Mouse (Mus musculus) neural tube, embryonic 13.5 days (tissue): ENCODE data around the gene 1110032A03Rik. TPM values are rescaled to one million over a fixed set of nuclear protein-coding genes. Genes with fewer than 3 reads are reported as not detected.

ENCODE experiments used
- ATAC-seq: fragments of 200-750 bp; cut with Nextera tagmentation; 2 replicates; pipeline ENCODE4 v1.8.0; 2017; ENCODE audit warnings: low read depth, mild to moderate bottlenecking, moderate TSS enrichment, moderate library complexity
- H3K27ac ChIP-seq: fragments of 300-500 bp; sonication (generic); replicated peaks from 2 replicates; pipeline ENCODE4 v1.5.1; 2015; ENCODE audit warnings: moderate library complexity, mild to moderate bottlenecking, inconsistent platforms
- H3K27me3 ChIP-seq: fragments of 300-500 bp; sonication (generic); 2 replicates; pipeline ENCODE4 v1.6.1; 2015; ENCODE audit warnings: mild to moderate bottlenecking, inconsistent platforms
- H3K36me3 ChIP-seq: fragments of 300-500 bp; sonication (generic); 2 replicates; pipeline ENCODE4 v1.6.1; 2015; ENCODE audit warnings: mild to moderate bottlenecking, inconsistent platforms
- H3K4me1 ChIP-seq: fragments of 300-500 bp; sonication (generic); replicated peaks from 2 replicates; pipeline ENCODE4 v1.6.1; 2015; ENCODE audit warnings: inconsistent platforms
- H3K4me2 ChIP-seq: fragments of 300-500 bp; sonication (generic); 2 replicates; pipeline ENCODE4 v1.6.1; 2015; ENCODE audit warnings: inconsistent platforms, mild to moderate bottlenecking, moderate library complexity
- H3K4me3 ChIP-seq: fragments of 300-500 bp; sonication (generic); 2 replicates; pipeline ENCODE4 v1.5.1; 2015; ENCODE audit warnings: mild to moderate bottlenecking, inconsistent platforms
- H3K9ac ChIP-seq: fragments of 300-500 bp; sonication (generic); 2 replicates; pipeline ENCODE4 v1.6.1; 2015; ENCODE audit warnings: moderate library complexity, mild to moderate bottlenecking, inconsistent platforms
- H3K9me3 ChIP-seq: fragments of 300-500 bp; sonication (generic); 2 replicates; pipeline ENCODE4 v1.6.1; 2016; ENCODE audit warnings: inconsistent platforms
- WGBS: fragments of 180-500 bp; shearing (Covaris S2); methylation state at CpG from one replicate; pipeline ENCODE4 v1.1.7; 2015; 5-methylcytosine and 5-hydroxymethylcytosine counted together
- polyA plus RNA-seq: library from polyadenylated mRNA; unstranded; fragments of >200 nt; fragmentation: Nextera tagmentation; extraction: Ambion mirVana; gene quantifications from 2 replicates; pipeline ENCODE4 v1.2.1, GENCODE M21; 2015

1110032A03Rik gene
- polyA plus RNA-seq = 56.7 and 61.4 TPM in 2 replicates

DNA sequence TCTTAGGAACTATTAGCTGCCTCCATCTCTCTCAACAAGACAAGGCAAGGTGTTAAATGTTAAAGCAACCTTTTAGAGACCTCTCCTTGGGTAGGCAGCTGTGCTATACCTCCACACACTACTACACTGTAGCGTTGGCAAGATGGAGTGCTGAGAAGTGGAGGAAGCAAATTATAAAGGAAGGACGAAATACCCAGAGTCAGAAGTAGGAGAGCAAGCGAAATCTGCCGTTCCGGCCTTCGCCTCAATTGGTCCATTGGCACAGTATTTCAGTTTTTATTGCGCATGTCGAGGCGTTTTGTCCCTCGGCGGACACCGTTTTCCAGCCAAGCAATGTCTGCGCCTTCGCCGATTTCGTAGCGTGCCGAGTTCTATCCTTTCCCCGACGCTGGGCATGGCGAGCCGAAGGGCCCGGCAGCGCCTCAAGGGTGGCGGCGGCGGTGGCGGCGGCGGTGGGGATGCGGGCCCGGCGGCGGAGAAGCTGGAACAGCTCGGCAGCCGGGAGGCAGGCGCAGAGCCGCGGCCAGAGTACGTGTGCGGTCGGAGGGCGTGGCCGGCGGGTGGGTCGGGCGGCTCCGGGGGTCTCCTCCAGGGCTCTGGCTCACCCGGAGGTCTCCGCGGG, at the start of gene 1110032A03Rik, which contains the start of gene Alg9:
Gene 1110032A03Rik, minus strand, starts transcription at position 530 of the 622 bp plus-strand sequence.
Gene Alg9, plus strand, starts transcription at position 29 of the 622 bp plus-strand sequence.
- no peaks in the 10 kb centered on the region for H3K9me3 ChIP-seq
- WGBS = under 1% methylated on average over 44 of the region's 51 CpGs
- H3K9ac ChIP-seq = peak within 1 kb of the TSS; percentile 91
- H3K27ac ChIP-seq = peak within 1 kb of the TSS; percentile 94
- peak; percentile 84 for ATAC-seq
- H3K4me3 ChIP-seq = peak within 1 kb of the TSS; percentile 65
- peak within 1 kb of the TSS; percentile 85 for H3K4me2 ChIP-seq
- H3K36me3 ChIP-seq = peaks cover 28% of the 10 kb centered on the region
- H3K4me1 ChIP-seq = peaks cover 29% of the 10 kb centered on the region
- no peaks in the 10 kb centered on the region for H3K27me3 ChIP-seq

DNA sequence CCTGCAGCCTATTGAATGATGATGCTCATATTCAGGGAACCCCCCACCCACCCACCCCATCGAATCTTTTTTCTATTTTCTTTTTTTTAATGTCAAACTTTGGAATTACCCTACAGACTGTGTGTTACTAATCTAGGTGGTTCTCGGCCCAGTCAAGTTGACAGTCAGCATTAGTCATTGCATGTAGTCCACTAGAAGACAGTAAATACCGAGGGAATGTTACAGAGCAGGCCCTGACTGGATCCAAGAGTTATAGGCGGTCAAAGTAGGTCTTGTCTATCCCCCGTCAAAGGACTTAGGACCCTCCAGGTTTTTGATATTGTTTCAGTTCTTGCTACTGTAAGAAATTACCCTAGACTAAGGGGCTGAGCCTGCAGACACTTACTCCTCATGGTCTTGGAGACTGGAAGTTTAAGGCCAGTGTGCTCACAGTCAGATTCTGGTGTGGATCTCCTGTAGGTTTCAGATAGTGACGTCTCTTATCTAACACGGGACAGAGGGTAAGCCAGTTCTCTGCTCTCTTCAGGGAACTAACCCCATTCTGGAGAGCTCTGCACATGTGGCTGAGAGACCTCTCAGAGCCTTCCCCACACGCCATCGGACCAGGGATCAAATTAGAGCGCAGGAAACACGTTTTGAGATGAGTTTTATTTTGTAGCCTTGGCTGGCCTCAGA, 48.6 kb upstream of the 1110032A03Rik start:
- no peak overlapping the region for H3K4me2 ChIP-seq
- H3K9ac ChIP-seq = no peak overlapping the region
- no peak overlapping the region for H3K4me3 ChIP-seq
- H3K9me3 ChIP-seq = no peaks in the 10 kb centered on the region
- peaks cover 61% of the 10 kb centered on the region for H3K36me3 ChIP-seq
- no peaks in the 10 kb centered on the region for H3K27me3 ChIP-seq
- ATAC-seq = no peak
- no peak overlapping the region for H3K27ac ChIP-seq
- 91% methylated on average over 11 of the region's 11 CpGs for WGBS
- no peaks in the 10 kb centered on the region for H3K4me1 ChIP-seq

DNA sequence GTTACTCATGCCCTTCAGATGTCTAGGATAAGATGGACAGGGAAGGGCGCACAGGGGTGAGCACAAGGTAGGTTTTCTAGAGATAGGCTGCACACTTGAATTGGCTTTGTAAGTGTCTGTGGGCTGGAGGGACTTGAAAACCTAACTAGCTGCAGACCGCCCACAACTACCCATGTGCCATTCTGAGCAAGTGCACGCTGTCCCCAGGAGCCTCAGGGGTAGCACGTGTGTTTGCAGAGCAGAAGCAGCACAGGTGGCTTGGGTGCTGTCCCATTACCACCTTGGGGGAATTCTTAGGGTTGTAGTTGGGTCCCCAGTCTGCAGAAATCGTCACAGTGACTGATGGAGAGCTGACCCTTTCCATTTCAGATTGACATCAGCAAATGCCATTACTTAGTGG, 46.9 kb upstream of the 1110032A03Rik start:
- Histone ChIP-seq H3K9me3 (no peaks in the 10 kb centered on the region), H3K9ac (no peak overlapping the region), H3K4me3 (no peak overlapping the region), H3K27me3 (no peaks in the 10 kb centered on the region), H3K36me3 (peaks cover 61% of the 10 kb centered on the region), H3K27ac (no peak overlapping the region), H3K4me2 (no peak overlapping the region), H3K4me1 (no peaks in the 10 kb centered on the region)
- no peak for ATAC-seq
- 97% methylated on average over 5 of the region's 5 CpGs for WGBS

DNA sequence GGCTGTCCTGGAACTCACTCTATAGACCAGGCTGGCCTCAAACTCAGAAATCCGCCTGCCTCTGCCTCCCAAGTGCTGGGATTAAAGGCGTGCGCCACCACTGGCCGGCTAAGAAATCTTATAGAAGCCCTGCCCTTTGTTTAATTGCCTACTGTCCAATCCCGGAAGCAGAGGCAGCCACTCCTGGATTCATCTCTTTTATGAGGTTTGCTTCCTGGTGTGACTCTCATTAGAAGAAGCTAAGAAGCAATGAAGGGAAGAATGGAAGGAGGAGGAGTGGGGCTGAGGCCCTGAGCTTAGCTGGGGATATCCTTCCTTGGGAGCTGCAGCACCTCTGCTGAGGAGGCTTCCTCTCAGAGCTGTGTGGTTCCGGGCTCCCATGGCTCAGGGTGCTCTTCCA, 46.3 kb upstream of the 1110032A03Rik start:
- no peak overlapping the region for H3K27ac ChIP-seq
- no peak for ATAC-seq
- H3K4me2 ChIP-seq = no peak overlapping the region
- H3K4me1 ChIP-seq = no peaks in the 10 kb centered on the region
- no peaks in the 10 kb centered on the region for H3K27me3 ChIP-seq
- H3K36me3 ChIP-seq = peaks cover 67% of the 10 kb centered on the region
- no peak overlapping the region for H3K4me3 ChIP-seq
- WGBS = 91% methylated on average over 6 of the region's 6 CpGs
- H3K9me3 ChIP-seq = no peaks in the 10 kb centered on the region
- H3K9ac ChIP-seq = no peak overlapping the region

DNA sequence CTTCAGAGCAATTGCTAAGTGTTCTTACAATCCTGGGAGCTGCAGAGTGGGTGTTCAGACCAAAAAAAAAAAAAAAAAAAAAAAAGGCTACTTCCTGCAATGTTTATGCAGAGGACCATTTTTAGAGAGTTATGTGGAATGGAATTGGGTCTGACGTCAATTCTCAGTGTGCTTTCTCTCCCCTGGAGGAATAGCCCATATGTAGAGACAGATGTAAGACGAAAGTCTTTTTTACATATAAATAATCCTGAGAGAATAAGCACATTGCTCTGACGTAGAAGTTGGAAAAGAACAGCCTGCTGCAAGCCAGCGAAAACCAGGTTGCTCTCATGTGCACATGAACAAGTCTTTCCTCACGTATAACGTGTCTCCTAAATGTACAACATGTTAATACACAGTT, 44.4 kb upstream of the 1110032A03Rik start:
- H3K4me3 ChIP-seq = no peak overlapping the region
- no peak overlapping the region for H3K9ac ChIP-seq
- no peaks in the 10 kb centered on the region for H3K27me3 ChIP-seq
- no peaks in the 10 kb centered on the region for H3K4me1 ChIP-seq
- no peaks in the 10 kb centered on the region for H3K9me3 ChIP-seq
- peaks cover 67% of the 10 kb centered on the region for H3K36me3 ChIP-seq
- no peak for ATAC-seq
- no peak overlapping the region for H3K4me2 ChIP-seq
- WGBS = 93% methylated on average over 6 of the region's 6 CpGs
- no peak overlapping the region for H3K27ac ChIP-seq

DNA sequence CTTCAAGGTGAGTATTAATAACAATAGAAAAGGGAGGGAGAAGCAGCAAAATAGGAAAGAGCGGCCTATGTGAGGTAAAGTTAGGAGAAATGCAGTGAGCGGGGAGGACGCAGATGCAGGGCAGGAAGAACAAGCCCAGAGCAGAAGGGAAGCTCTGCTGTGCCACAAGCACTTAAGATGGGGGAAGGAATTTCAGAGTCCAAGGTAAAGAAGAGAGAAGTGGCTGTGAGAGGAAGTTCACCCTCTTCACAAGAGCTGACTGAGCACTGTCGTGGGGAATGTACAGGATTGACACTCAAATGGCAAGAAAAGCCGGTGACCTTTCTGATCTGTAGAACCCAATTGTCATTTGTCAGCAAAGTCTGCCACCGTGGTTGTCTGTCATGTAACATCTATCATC, 42.7 kb upstream of the 1110032A03Rik start:
- H3K36me3 ChIP-seq = peaks cover 73% of the 10 kb centered on the region
- no peaks in the 10 kb centered on the region for H3K4me1 ChIP-seq
- WGBS = 92% methylated on average over 6 of the region's 6 CpGs
- H3K27me3 ChIP-seq = no peaks in the 10 kb centered on the region
- no peak overlapping the region for H3K27ac ChIP-seq
- no peak for ATAC-seq
- H3K4me3 ChIP-seq = no peak overlapping the region
- H3K9me3 ChIP-seq = no peaks in the 10 kb centered on the region
- H3K9ac ChIP-seq = no peak overlapping the region
- H3K4me2 ChIP-seq = no peak overlapping the region

DNA sequence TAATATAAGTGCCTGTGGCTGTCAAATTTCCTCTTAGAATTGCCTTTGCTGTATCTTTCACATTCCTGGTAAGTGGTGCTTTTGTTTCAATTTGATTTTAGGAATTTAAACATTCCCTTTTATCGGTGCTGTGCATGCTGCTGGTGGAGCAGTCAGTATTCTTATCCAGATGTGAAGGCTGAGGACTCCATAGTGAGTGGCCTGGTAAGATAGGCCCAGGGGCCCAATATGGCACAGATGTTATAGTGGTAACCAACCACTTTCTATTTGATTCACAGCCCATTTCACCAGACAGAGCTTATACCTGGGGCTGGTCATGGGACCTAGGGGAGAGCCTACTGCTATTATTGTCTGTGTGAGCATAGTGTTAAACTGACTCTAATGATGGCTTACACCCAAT, 41.2 kb upstream of the 1110032A03Rik start:
- 95% methylated on average over 1 of the region's 1 CpGs for WGBS
- ATAC-seq = no peak
- peaks cover 71% of the 10 kb centered on the region for H3K36me3 ChIP-seq
- no peak overlapping the region for H3K4me2 ChIP-seq
- no peaks in the 10 kb centered on the region for H3K27me3 ChIP-seq
- H3K4me1 ChIP-seq = no peaks in the 10 kb centered on the region
- no peak overlapping the region for H3K4me3 ChIP-seq
- no peaks in the 10 kb centered on the region for H3K9me3 ChIP-seq
- H3K27ac ChIP-seq = no peak overlapping the region
- no peak overlapping the region for H3K9ac ChIP-seq

DNA sequence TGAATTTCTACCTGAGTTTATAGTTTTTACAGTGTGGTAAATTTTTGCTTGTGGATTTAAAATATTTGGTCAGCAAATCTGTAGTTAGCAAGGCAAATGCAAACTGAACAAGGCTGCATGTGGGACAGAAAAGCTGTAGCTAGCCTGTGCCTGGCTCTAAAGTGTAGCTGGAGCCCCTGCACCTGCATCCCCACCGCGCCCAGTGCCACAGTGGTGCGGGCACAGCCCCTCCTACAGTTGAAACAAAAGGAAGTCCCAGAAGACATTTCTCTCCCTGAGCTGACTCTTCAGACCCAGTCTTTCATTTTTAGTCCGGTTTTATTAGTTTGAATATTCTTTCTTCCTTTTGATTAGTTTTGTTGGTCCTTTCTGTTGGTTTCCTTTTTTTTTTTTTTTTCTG, 40.3 kb upstream of the 1110032A03Rik start:
- H3K4me3 ChIP-seq = no peak overlapping the region
- peaks cover 71% of the 10 kb centered on the region for H3K36me3 ChIP-seq
- no peak overlapping the region for H3K4me2 ChIP-seq
- no peak overlapping the region for H3K27ac ChIP-seq
- no peak for ATAC-seq
- no peaks in the 10 kb centered on the region for H3K4me1 ChIP-seq
- H3K9me3 ChIP-seq = no peaks in the 10 kb centered on the region
- WGBS = 96% methylated on average over 4 of the region's 4 CpGs
- no peak overlapping the region for H3K9ac ChIP-seq
- H3K27me3 ChIP-seq = no peaks in the 10 kb centered on the region

DNA sequence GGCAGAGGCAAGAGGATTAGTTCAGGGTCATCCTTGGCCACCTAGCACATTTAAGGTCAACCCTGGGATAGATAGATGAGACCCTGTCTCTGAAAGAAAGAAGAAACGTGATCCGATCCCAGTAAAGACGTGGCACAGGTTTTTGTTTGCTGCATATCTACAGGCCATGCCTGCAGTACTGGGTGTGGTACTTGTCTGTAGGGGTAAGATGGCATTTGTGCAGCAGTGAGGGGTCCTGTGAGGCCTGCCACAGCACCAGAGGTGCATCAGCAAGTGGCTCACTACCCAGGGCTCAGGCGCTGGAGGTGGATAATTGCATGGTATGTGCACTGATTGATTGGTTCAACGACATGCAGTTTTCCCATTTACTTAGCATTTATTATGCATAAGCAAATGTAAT, 38.5 kb upstream of the 1110032A03Rik start:
- Histone ChIP-seq H3K9me3 (no peaks in the 10 kb centered on the region), H3K4me1 (no peaks in the 10 kb centered on the region), H3K9ac (no peak overlapping the region), H3K4me3 (no peak overlapping the region), H3K36me3 (peaks cover 75% of the 10 kb centered on the region), H3K27ac (no peak overlapping the region), H3K4me2 (no peak overlapping the region), H3K27me3 (no peaks in the 10 kb centered on the region)
- ATAC-seq = no peak
- WGBS = 97% methylated on average over 5 of the region's 5 CpGs

DNA sequence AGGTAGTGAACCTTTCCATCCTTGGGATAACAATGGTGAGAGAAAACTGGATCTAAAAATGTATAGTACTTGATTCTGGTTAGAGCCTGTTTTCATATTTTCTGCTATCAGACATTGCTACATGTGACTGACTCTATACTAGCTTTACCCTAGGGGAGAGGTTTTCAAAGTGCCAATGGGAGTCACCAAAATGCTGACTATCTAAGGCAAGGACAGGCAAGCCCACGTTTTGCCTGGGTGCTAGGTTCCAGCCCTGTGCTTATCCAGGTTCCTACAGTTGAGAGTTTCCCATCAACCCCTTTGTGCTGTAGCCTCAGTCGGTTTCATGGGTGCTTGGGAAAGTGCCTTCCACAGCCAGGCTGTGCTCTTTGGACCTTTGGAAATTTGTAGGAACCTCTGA, 36.4 kb upstream of the 1110032A03Rik start:
- Histone ChIP-seq H3K4me3 (no peak overlapping the region), H3K4me2 (no peak overlapping the region), H3K27me3 (no peaks in the 10 kb centered on the region), H3K9ac (no peak overlapping the region), H3K36me3 (peaks cover 78% of the 10 kb centered on the region), H3K9me3 (no peaks in the 10 kb centered on the region), H3K27ac (no peak overlapping the region), H3K4me1 (no peaks in the 10 kb centered on the region)
- ATAC-seq = no peak
- WGBS = 88% methylated on average over 2 of the region's 2 CpGs

DNA sequence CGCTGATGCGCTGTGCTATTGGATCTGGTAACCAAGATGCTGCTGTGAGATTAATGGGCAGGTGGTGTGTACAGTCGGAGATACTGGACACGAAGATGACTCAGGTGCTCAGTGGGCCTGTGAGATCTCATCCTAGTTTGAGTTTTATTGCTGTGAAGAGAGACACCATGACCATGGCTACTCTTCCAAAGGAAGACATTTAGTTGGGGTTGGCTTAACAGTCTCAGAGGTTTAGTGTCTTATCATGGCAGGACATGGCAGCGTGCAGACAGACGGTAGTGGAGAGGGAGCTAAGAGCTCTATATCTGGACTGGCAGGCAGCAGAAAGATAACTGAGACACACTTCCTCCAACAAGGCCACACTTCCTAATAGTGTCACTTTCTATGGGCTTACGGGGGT, 35.9 kb upstream of the 1110032A03Rik start:
- no peak overlapping the region for H3K4me3 ChIP-seq
- H3K27ac ChIP-seq = no peak overlapping the region
- no peaks in the 10 kb centered on the region for H3K9me3 ChIP-seq
- no peaks in the 10 kb centered on the region for H3K27me3 ChIP-seq
- no peak for ATAC-seq
- H3K4me1 ChIP-seq = no peaks in the 10 kb centered on the region
- no peak overlapping the region for H3K9ac ChIP-seq
- WGBS = 96% methylated on average over 7 of the region's 7 CpGs
- no peak overlapping the region for H3K4me2 ChIP-seq
- peaks cover 79% of the 10 kb centered on the region for H3K36me3 ChIP-seq

DNA sequence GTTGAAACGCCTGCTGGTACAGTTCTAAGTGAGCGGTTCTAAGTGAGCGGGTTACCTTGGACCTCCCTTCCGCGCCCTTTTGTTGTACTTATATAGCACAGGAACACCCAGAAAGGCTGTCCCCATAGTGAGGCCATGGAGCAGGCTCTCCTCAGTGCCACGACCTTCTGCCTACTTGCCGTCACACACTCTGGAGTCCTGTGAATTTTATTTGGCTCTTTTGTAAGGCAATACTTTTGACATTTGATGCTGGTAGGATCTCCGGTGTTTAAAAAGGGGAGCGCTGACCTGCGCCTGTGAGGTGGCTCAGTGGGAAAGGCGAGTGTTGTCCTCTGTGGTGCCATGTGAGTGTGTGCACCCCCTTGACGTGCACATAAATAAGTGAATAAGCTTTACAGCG, 33.8 kb upstream of the 1110032A03Rik start:
- Histone ChIP-seq H3K27me3 (no peaks in the 10 kb centered on the region), H3K27ac (no peak overlapping the region), H3K9ac (no peak overlapping the region), H3K4me2 (no peak overlapping the region), H3K4me1 (no peaks in the 10 kb centered on the region), H3K9me3 (no peaks in the 10 kb centered on the region), H3K4me3 (no peak overlapping the region), H3K36me3 (peaks cover 92% of the 10 kb centered on the region)
- no peak for ATAC-seq
- 95% methylated on average over 13 of the region's 13 CpGs for WGBS

DNA sequence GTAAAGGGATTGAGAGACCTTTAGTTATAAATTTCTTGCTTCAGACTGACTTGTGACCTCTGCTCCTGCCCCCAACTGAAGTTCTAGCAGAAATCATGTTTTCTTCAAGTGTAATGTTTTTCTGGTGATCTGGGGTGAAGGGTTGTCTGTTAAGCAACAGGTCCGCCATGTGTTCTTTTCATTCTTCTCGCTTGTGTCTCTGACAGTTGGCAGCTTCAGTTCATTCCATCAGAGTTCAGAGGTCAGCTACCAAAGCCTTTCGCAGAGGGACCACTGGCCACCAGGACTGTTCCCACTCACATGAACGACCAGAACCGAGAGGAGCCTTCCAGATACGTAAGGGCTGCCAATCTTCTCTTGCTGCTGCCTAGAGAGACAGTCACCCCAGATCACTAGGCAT, 33.2 kb upstream of the 1110032A03Rik start:
- Histone ChIP-seq H3K36me3 (peaks cover 92% of the 10 kb centered on the region), H3K9ac (no peak overlapping the region), H3K4me3 (no peak overlapping the region), H3K4me1 (no peaks in the 10 kb centered on the region), H3K4me2 (no peak overlapping the region), H3K27ac (no peak overlapping the region), H3K9me3 (no peaks in the 10 kb centered on the region), H3K27me3 (no peaks in the 10 kb centered on the region)
- ATAC-seq = no peak
- WGBS = 89% methylated on average over 6 of the region's 6 CpGs
